Mouse (Mus musculus) ES-E14 (cell line): ENCODE data around the gene Asb16. TPM values are rescaled to one million over a fixed set of nuclear protein-coding genes. Genes with fewer than 3 reads are reported as not detected.
A peak's percentile ranks its signal among the peaks of the same experiment; 100 is the strongest.

Source experiments
- DNase-seq: peaks from one replicate; pipeline ENCODE4 v3.0.0-alpha.2; 2013; ENCODE audit warnings: low read depth, low spot score
- H3K27ac ChIP-seq: 2 replicates; pipeline ENCODE4 v1.5.1; 2012; ENCODE audit warnings: low read depth, mild to moderate bottlenecking, low read length, moderate library complexity, mixed read lengths; ENCODE audit not compliant: poor library complexity, insufficient read depth, severe bottlenecking
- H3K36me3 ChIP-seq: 2 replicates; pipeline ENCODE4 v1.6.1; 2012; ENCODE audit warnings: mild to moderate bottlenecking, low read length, moderate library complexity, mixed read lengths; ENCODE audit not compliant: control insufficient read depth, poor library complexity, insufficient read depth, severe bottlenecking
- H3K4me1 ChIP-seq, 2 experiments: fragments of 150-350 bp in 1 of 2; sonication (generic) in 1 of 2; 2 replicates each; pipeline ENCODE4 v1.6.1; 2012; ENCODE audit warnings: low read length in 2 of 2, mild to moderate bottlenecking in 1 of 2, mixed read lengths in 1 of 2; ENCODE audit not compliant: control insufficient read depth in 2 of 2, insufficient read depth in 2 of 2, poor library complexity in 1 of 2
- H3K4me3 ChIP-seq, 2 experiments: fragments of 150-350 bp in 1 of 2; sonication (generic) in 1 of 2; 2 replicates each; pipeline ENCODE4 v1.5.1; 2012; ENCODE audit warnings: low read length in 2 of 2, low read depth in 1 of 2, mild to moderate bottlenecking in 1 of 2, mixed read lengths in 1 of 2; ENCODE audit not compliant: insufficient read depth in 1 of 2, poor library complexity in 1 of 2, severe bottlenecking in 1 of 2
- H3K9ac ChIP-seq: 2 replicates; pipeline ENCODE4 v1.6.1; 2012; ENCODE audit warnings: low read depth, mild to moderate bottlenecking, low read length, mixed read lengths; ENCODE audit not compliant: poor library complexity, insufficient read depth, severe bottlenecking
- H3K9me3 ChIP-seq: fragments of 150-350 bp; sonication (generic); 2 replicates; pipeline ENCODE4 v1.6.1; 2012; ENCODE audit warnings: low read depth, mild to moderate bottlenecking, low read length; ENCODE audit not compliant: control insufficient read depth, insufficient read depth
- CHD2 ChIP-seq: IDR thresholded peaks from 2 replicates; pipeline ENCODE4 v1.6.1; 2014; ENCODE audit warnings: mild to moderate bottlenecking, low read depth, low read length, inconsistent platforms
- HCFC1 ChIP-seq: IDR thresholded peaks from 2 replicates; pipeline ENCODE4 v1.6.1; 2012; ENCODE audit warnings: low read length, inconsistent platforms, borderline replicate concordance; ENCODE audit not compliant: insufficient read depth
- MAFK ChIP-seq: IDR thresholded peaks from 2 replicates; pipeline ENCODE4 v1.6.1; 2014; ENCODE audit warnings: mild to moderate bottlenecking, low read depth, low read length, inconsistent platforms; ENCODE audit not compliant: insufficient read depth
- ZC3H11A ChIP-seq: IDR thresholded peaks from 2 replicates; pipeline ENCODE4 v1.6.1; 2012; ENCODE audit warnings: low read depth, mild to moderate bottlenecking, inconsistent platforms, low read length, borderline replicate concordance
- ZNF384 ChIP-seq: IDR thresholded peaks from 2 replicates; pipeline ENCODE4 v1.6.1; 2012; ENCODE audit warnings: low read depth, low read length, inconsistent platforms
- in situ Hi-C, 2 experiments: fragments of 600-800 bp; cut with MboI; formaldehyde crosslinking; loops; one replicate each; pipeline ENCODE4 v1.15.1; 2025; ENCODE audit warnings: low sequenced_read_pairs in 2 of 2, inconsistent platforms in 1 of 2; ENCODE audit not compliant: unreplicated experiment in 2 of 2
- total RNA-seq: library from RNA; depleted of rRNA; stranded (reverse); fragments of 300-350 nt; gene quantifications from 2 replicates; pipeline ENCODE4 v1.2.3, GENCODE M21; 2012

Asb16 gene
- total RNA-seq, 1 experiment: 0.98 TPM

DNA sequence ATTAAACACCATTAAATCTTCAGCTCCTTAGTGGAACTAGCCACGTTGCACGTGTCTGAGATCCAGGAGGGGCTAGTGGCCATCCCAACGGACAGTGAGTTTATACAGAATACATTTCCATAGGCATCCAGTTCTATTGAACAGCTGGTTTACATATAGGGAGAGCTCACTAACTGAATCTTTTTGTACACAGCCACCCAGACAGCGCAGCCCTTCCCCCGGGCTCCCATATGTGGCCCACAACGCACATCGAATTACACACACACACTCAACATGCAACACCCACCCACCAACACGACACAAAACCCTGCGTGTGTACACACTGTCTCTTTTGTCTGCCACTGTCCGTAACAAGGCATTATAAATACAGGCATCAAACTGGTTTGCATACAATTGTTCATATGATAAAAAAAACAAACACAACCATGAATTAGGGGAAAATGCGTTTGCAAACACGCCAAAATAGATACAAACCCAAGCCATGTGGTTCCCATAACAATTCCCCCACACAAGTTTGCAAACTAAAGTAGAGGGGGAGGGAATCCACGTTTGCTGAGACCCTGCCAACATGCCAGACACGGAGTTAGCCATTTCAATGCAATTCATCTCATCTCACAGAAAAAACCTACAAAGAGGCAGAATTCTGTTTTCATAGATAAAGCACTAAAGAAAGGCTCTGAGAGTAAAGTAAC lies 22.8 kb upstream of the Asb16 start:
- H3K9me3 ChIP-seq: no peaks in the 10 kb centered on the region
- no peak overlapping the region for H3K9ac ChIP-seq
- DNase-seq: no peak
- TF ChIP-seq ZNF384: no peak
- TF ChIP-seq CHD2: no peak
- no peak for TF ChIP-seq HCFC1
- TF ChIP-seq MAFK: no peak
- TF ChIP-seq ZC3H11A: no peak
- peaks cover under 1% of the 10 kb centered on the region; the same call in 1 of the 2 replicates for H3K36me3 ChIP-seq
- in situ Hi-C loops: no loop called here
- H3K27ac ChIP-seq: no peak overlapping the region
- H3K4me1 ChIP-seq: peaks cover 11 to 15% of the 10 kb centered on the region in 2 experiments; a peak in 3 of 4 replicates
- no peak overlapping the region for H3K4me3 ChIP-seq

- no peak overlapping the region for H3K27ac ChIP-seq
- no peak overlapping the region for H3K4me3 ChIP-seq
- peaks cover 4% of the 10 kb centered on the region; the same call in 1 of the 2 replicates for H3K36me3 ChIP-seq
- H3K9me3 ChIP-seq: no peaks in the 10 kb centered on the region
- in situ Hi-C loops: no loop called here
- DNase-seq: no peak
- peaks cover 11 to 15% of the 10 kb centered on the region in 2 experiments; a peak in 3 of 4 replicates for H3K4me1 ChIP-seq
- no peak overlapping the region for H3K9ac ChIP-seq
- TF ChIP-seq CHD2: no peak
- TF ChIP-seq ZNF384: no peak
- TF ChIP-seq ZC3H11A: no peak
- TF ChIP-seq HCFC1: no peak
- no peak for TF ChIP-seq MAFK
Measured at GRCm38 (mm10) chr11:102246273-102246635, 22.3 kb upstream of the Asb16 start.

GRCm38 (mm10) chr11:102246871-102247270 lies 21.7 kb upstream of the Asb16 start:
- Histone ChIP-seq H3K4me1 (peaks cover 11 to 17% of the 10 kb centered on the region in 2 experiments), H3K9me3 (no peaks in the 10 kb centered on the region), H3K27ac (no peak overlapping the region), H3K36me3 (peaks cover 8% of the 10 kb centered on the region), H3K9ac (no peak overlapping the region), H3K4me3 (no peak overlapping the region)
- in situ Hi-C loops: no loop called here
- no peak for DNase-seq
- no peak for TF ChIP-seq ZC3H11A
- 0 out of 2 replicates have a peak, but pooled peaks have one; percentile 43 for TF ChIP-seq ZNF384

DNA sequence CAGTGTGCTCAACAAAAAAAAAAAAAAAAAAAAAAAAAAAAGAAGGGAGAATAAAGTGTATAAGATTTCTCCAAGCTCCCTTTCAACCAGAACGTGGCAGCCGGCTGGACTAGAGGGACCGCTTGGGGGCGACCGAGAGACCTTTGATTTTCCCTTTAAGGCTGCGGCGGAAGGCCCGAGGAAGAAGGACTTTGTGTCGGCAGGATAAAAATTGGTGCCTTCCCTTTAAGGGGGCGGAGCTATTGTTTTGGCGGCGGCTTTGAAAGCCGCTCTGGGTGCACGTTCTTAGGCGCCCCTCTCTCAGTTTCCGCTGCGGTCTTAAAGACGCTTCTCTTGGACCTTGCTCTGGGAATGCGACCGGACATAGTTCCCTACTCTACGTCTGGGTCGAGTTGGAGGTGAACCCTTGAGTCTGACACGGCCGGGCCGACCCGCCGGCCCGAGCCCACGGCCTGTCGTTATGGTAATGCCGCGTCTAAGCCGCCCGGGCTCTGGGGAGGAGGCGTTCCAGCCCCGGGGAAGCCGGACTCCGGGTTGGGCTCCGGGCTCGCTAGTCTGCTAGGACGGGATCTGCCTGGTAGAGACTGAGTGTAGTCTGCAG lies 19.8 kb upstream of the Asb16 start, which contains the start of gene BC030867:
BC030867 (plus strand) TSS at position 253 of the 601 bp plus-strand sequence.
- in situ Hi-C loops: no loop called here
- TF ChIP-seq MAFK: no peak
- peak; percentile 88 for TF ChIP-seq ZNF384
- peak within 1 kb of the TSS; percentile 90 for H3K27ac ChIP-seq
- DNase-seq: peak; percentile 99
- H3K4me1 ChIP-seq: peaks cover 11 to 18% of the 10 kb centered on the region in 2 experiments
- H3K36me3 ChIP-seq: peaks cover 15% of the 10 kb centered on the region
- no peaks in the 10 kb centered on the region for H3K9me3 ChIP-seq
- H3K9ac ChIP-seq: peak within 1 kb of the TSS; percentile 90
- H3K4me3 ChIP-seq: peak within 1 kb of the TSS; percentile 74 to 81
